Mouse (Mus musculus): ENCODE measurements around the gene Mthfd1l. TPM values are rescaled to one million over a fixed set of nuclear protein-coding genes. Genes with fewer than 3 reads are reported as not detected.
"Not testable (repeated sequence)": the region's sequence is repeated elsewhere in the genome, so short reads cannot be mapped to it uniquely, and the experiment has no call there.

The Mthfd1l gene
- total RNA-seq, 2 experiments from 2014 or later, result 8.0 to 9.1 TPM

DNA sequence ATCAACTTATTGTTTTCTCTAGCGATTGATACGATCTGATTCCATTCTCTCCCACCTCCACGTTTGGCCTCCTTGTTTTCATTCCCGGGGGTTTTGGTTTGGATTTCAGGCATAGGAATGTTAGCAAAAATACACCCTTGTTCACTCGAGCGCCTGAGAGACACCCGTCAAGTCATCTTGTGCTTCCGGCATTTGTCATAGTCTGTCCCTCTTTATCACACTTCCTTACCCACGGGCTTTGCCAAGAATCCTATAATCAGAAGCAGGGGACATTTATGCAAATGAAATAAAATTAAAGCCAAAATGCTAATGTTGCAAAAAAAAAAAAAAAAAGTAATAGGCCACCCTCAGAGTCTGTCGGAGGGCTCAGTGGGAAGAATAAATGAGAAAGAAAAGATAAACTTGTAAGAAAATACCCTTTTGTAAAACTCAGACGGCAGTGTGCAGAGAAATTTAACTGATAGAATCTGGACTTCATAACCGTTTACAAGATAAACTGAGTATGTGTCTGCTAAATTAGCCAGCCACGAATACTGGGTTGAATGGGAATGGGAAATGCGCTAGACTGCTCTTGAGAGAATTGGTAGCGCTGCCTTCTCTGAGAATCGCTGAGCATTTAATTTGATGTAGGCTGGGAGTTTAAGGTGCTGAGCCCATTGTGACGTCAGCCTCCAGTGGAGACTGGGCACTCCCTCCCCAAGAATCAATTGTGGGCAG, 139.9 kb downstream of the Mthfd1l start:
- DNase-seq (ENCODE audit: low spot score in 2 of 2), result no peak

DNA sequence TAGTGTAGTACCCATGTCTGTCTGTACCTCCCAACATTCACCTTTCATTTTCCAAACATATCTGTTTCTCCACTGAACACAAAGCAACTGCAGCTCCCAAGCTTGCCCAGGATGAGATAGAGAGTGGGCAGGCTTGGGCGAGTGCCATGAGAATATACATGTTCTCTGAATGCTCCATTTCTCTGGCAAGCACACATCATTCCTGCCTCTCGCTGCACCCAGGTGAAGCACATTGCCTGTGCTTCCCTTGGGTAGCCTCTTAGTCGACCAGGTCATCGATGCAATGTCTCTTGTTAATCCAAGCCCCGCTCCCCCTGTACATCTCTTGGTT, 140.4 kb downstream of the Mthfd1l start:
- DNase-seq (ENCODE audit: low spot score in 2 of 2), result peak; percentile 46 to 57

GRCm38 (mm10) chr10:4116653-4117052, 143.7 kb downstream of the Mthfd1l start:
- no peak for DNase-seq (ENCODE audit: low spot score in 2 of 2)

- DNase-seq (ENCODE audit: low spot score in 2 of 2), result no peak
Measured at GRCm38 (mm10) chr10:4117091-4117490, 144.2 kb downstream of the Mthfd1l start.

DNA sequence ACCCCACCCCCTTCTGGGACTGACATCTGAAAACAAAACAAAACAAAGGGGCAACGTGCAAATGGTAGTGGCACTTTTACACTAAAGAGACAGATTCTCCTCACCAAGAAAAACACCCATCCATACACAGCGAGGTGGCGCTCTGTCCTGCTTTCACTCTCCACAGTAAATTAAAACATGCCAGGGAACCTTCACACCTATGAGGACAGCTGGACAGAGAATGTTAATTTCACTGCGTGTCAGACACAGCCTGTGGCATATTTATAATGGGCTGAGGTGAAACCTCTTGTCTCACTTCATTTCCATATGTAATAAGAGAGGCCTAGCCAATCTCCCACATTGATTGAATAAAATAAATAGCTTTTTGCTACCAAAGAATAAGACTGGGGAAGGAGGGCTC, 146.4 kb downstream of the Mthfd1l start:
- DNase-seq (ENCODE audit: low spot score in 2 of 2), result no peak

DNA sequence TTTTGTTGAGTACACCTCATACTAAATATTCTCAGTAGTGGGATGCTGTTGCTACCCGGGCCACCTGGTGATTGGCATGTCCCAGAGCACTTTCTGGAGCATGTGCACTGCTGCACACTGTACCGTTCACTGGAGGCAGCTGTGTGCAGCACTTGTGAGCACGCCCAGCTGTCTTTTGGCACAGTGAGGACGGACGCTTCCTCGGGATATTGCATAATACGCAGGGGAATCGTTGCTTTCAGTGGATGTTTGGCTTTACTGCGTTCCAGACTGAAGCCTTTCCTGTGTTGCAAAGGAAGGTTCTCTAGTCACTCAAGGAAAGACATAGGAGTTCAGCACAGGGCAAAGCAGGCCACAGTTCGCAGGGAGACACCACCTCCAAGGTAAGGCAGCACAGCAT, 147.8 kb downstream of the Mthfd1l start:
- DNase-seq (ENCODE audit: low spot score in 2 of 2), result no peak

DNA sequence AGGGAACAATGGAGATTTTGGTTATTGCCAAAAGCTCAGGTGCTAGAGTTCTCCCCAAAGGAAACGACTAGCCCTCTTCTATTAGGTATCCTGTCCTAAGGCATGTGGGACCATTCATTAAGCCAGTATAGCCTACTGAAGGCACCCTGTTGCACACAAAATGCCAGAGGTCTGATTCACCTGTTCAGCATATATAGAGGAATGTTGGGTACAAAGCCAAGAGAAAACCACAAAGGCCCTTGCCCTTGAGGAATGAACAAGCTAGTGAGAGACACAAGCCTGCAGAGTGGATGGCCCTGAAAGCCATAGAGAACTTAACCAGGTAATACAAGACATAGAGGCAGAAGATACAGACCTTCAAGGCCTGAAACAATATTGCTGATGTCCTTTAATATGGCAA, 148.3 kb downstream of the Mthfd1l start:
- no peak for DNase-seq (ENCODE audit: low spot score in 2 of 2)

GRCm38 (mm10) chr10:4123280-4123945, 150.5 kb downstream of the Mthfd1l start:
- not testable (repeated sequence) for DNase-seq (ENCODE audit: low spot score in 2 of 2)

- no peak for DNase-seq (ENCODE audit: low spot score in 2 of 2)
Measured at GRCm38 (mm10) chr10:4124148-4124547, 151.2 kb downstream of the Mthfd1l start.

DNA sequence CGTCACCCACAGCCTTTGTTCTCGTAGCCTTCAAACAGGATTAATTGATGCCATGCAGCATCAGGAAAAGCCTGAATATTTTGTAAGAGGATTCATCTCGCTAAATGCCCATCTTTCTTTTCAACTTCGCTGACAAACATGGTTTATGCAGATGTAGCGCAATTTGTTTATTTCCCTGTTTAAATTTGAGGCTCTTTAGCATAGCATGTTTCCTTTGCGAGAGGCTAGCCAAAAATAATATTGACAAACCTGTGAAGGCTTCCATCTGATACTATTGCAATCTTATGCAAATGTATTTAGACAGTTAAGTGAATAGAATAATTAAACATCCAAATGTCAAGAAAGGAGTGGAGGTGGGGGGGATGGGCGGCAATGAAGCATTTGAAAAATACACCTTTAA, 152.3 kb downstream of the Mthfd1l start:
- DNase-seq (ENCODE audit: low spot score in 2 of 2), result no peak

GRCm38 (mm10) chr10:4126335-4127012, 153.6 kb downstream of the Mthfd1l start:
- no peak for DNase-seq (ENCODE audit: low spot score in 2 of 2)

- DNase-seq (ENCODE audit: low spot score in 2 of 2), result no peak
Measured at GRCm38 (mm10) chr10:4128411-4128810, 155.5 kb downstream of the Mthfd1l start.

DNA sequence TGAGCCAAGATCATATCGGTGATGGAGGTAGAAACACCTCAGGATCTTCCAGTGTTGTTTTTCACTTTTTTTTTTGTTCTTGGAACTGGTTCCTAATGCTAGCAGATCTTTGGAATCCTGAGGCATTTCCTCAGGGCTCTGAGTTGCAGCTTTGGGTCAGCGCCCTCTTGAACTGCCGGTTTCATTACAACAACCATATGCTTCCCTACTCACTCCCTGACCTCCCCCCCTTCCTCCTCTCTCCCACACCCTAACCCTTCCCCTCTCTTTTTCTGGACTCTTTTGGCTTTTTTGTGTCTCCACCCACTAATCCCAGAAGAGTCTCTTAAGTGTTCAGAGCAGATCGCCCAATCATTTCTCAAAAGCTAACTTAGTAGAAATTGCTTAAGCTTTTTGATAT, 156.0 kb downstream of the Mthfd1l start:
- no peak for DNase-seq (ENCODE audit: low spot score in 2 of 2)

DNA sequence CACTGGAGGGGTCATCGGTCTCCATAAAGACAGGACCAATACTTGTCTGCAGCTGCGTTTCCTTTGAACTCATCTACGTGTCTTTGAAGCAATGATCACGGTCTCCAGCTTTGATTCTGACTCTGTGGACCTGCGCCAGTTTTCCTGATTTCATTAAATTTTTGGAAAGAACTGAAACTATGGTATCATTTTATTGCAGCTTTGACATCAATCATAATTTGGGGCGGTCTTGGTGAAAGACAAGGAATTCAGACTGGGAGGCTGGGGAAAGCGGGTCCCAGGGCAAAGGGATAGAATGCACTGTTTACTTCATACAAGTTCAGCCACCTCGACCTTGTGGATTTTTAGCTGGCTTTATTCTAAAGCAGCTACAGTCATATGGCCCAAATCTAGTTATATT, 156.5 kb downstream of the Mthfd1l start:
- no peak for DNase-seq (ENCODE audit: low spot score in 2 of 2)

DNA sequence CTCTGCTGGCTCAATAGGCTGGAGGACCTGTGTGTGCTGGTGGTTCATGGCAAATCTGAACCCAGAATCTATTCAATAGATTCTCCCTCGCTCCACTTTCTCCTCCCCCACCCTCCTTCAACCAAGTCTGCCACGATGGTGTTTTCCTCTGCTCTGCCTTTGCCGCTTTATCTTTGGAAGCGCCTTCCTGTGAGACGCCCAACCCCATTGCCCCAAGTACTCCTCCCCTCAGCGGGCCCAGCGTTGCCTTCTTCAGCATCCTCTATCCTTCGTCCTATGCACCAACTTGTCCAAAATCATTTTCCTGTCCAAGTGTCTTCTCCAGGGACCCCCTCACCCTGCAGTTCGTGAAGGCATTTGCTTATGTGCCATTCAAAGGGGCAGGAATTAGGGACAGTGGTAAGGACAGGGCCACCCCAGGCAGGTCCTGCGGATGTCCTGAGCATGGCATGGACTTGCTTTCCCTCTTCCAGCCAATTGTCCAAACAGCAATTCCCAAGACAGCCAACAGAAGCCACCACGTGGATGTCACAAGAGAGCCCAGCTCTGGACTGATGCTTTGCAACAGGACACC, 157.2 kb downstream of the Mthfd1l start:
- no peak for DNase-seq (ENCODE audit: low spot score in 2 of 2)

DNA sequence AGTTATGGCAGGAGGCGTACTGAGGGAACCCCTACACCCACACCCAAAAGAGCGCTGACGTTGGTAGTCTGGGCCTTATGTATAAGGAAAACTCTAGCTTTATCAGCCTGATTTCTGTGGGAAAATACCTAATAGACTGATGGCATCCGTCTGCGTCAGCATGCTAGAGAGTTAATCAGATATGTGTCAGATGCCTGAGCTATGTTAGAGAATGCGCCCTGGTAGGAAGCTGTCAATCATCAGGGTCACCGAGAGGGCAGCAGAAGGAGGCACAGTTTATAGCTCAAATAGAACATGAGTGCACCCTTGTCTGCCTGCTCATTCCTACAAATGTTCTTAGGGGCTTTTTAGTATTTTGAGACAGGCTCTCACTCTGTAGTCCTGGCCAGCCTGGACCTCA, 159.8 kb downstream of the Mthfd1l start:
- no peak for DNase-seq (ENCODE audit: low spot score in 2 of 2)

DNA sequence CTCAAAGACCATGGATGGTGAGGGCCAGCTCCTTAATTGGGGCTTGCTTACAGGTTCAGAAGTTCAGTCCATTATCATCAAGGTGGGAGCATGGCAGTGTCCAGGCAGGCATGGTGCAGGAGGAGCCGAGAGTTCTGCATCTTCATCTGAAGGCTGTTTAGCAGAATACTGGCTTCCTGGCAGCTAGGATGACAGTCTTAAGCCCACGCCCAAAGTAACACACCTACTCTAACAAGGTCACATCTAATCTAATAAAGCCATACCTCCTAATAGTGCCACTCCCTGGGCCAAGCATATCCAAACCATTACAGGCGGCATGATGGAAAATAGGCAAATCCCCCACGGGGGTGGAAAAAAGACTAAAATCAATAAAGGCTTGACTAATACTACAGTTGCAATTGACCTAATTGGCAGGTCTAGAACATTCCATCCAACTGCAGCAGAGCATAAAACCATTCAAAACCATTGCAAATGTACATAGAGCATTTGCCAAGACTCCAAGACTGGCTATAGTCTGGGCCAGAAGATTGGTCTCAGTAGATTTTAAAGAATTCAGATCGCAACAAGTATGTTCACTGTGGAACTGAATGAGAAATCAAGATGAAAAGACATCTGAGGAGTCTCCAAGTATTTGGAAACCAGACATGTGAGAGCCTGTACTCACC, 162.3 kb downstream of the Mthfd1l start:
- no peak for DNase-seq (ENCODE audit: low spot score in 2 of 2)

GRCm38 (mm10) chr10:4139531-4139930, 166.6 kb downstream of the Mthfd1l start:
- DNase-seq (ENCODE audit: low spot score in 2 of 2), result no peak

GRCm38 (mm10) chr10:4141689-4142088, 168.8 kb downstream of the Mthfd1l start:
- DNase-seq (ENCODE audit: low spot score in 2 of 2), result no peak

- DNase-seq (ENCODE audit: low spot score in 2 of 2), result no peak
Measured at GRCm38 (mm10) chr10:4142816-4143215, 169.9 kb downstream of the Mthfd1l start.

DNA sequence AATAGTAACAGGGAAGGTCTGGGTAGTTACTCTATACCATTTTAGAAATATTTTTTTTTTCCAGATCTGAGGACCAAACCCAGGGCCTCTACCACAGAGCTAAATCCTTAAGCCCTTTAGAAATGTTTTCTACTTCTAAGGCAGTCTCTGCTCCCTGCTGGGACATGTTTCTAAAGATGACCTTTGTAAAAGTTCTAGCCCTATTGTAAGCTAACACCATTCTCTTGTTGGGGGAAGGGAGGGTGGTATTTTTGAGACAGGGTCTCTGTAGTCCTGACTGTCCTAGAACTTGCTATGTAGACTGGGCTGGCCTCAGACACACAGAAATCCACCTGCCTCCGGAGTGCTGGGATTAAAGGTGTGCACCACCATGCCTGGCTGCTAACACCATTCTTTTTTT, 170.5 kb downstream of the Mthfd1l start:
- no peak for DNase-seq (ENCODE audit: low spot score in 2 of 2)
